Comparison of ENCODE assay signal across 31 mouse cellular contexts in genomic region chr17:16860771-16861170, GRCm38 (mm10).
"Had no signal": no experiment of that assay in that cellular context is flagged by ENCODE, and none has a peak within 500 bp of the region (broad histone marks: within the 10 kb centered on the region; RNA-seq: fewer than 3 reads in every experiment).

No protein-coding gene starts in this region.

- H3K9ac ChIP-seq: limb, embryonic 12.5 days; limb, embryonic 13.5 days; limb, embryonic 15.5 days; liver, embryonic 12.5 days; liver, embryonic 13.5 days; liver, embryonic 14.5 days; liver, embryonic 15.5 days; liver, postnatal 0 days; lung, embryonic 14.5 days; lung, embryonic 15.5 days; midbrain, embryonic 12.5 days; midbrain, embryonic 13.5 days; midbrain, embryonic 15.5 days; neural tube, embryonic 12.5 days had no signal

- H3K27ac ChIP-seq: limb, embryonic 10.5 days; limb, embryonic 12.5 days; limb, embryonic 13.5 days; limb, embryonic 15.5 days; liver, embryonic 12.5 days; liver, embryonic 13.5 days; liver, embryonic 14.5 days; liver, embryonic 15.5 days; lung, embryonic 15.5 days; macrophage; midbrain, embryonic 10.5 days; midbrain, embryonic 12.5 days; midbrain, embryonic 13.5 days; midbrain, embryonic 15.5 days; neural tube, embryonic 12.5 days had no signal

- DNase-seq: left cerebral cortex, postnatal 4 days; liver, embryonic 13.5 days; liver, postnatal 0 days; lung, adult 18-20 months; lung, adult 2 months; lung, embryonic 14.5 days; lung, postnatal 10 days; lung, postnatal 14 days; lung, postnatal 36 days; lung, postnatal 4 days; midbrain, embryonic 14.5 days had no signal

- ATAC-seq: liver, embryonic 12.5 days; liver, postnatal 0 days; lung, postnatal 0 days; midbrain, embryonic 13.5 days; midbrain, embryonic 15.5 days; midbrain, embryonic 16.5 days had no signal

- H3K9me3 ChIP-seq: limb, embryonic 10.5 days; limb, embryonic 12.5 days; limb, embryonic 13.5 days; limb, embryonic 15.5 days; liver, embryonic 12.5 days; liver, embryonic 13.5 days; liver, embryonic 15.5 days; lung, embryonic 15.5 days; megakaryocyte, embryonic 14.5 days; midbrain, embryonic 10.5 days; midbrain, embryonic 12.5 days; midbrain, embryonic 13.5 days; midbrain, embryonic 15.5 days; neural tube, embryonic 12.5 days had no signal

- H3K4me3 ChIP-seq: limb, embryonic 10.5 days; limb, embryonic 12.5 days; limb, embryonic 13.5 days; limb, embryonic 15.5 days; liver, embryonic 12.5 days; liver, embryonic 13.5 days; liver, embryonic 15.5 days; lung, embryonic 15.5 days; megakaryocyte, embryonic 14.5 days; midbrain, embryonic 10.5 days; midbrain, embryonic 12.5 days; midbrain, embryonic 13.5 days; midbrain, embryonic 15.5 days; myocyte; neural tube, embryonic 12.5 days had no signal

- H3K4me1 ChIP-seq: limb, embryonic 10.5 days; limb, embryonic 12.5 days; limb, embryonic 13.5 days; limb, embryonic 15.5 days; liver, embryonic 12.5 days; liver, embryonic 13.5 days; liver, embryonic 15.5 days; lung, embryonic 15.5 days; megakaryocyte, embryonic 14.5 days; midbrain, embryonic 10.5 days; midbrain, embryonic 12.5 days; midbrain, embryonic 13.5 days; midbrain, embryonic 15.5 days; neural tube, embryonic 12.5 days had no signal

- H3K4me2 ChIP-seq: limb, embryonic 12.5 days; limb, embryonic 13.5 days; limb, embryonic 15.5 days; liver, embryonic 11.5 days; liver, embryonic 12.5 days; liver, embryonic 13.5 days; liver, embryonic 15.5 days; lung, embryonic 14.5 days; lung, embryonic 15.5 days; midbrain, embryonic 11.5 days; midbrain, embryonic 12.5 days; midbrain, embryonic 13.5 days; midbrain, embryonic 15.5 days; neural tube, embryonic 12.5 days had no signal

- H3K36me3 ChIP-seq: limb, embryonic 10.5 days; limb, embryonic 12.5 days; limb, embryonic 13.5 days; limb, embryonic 15.5 days; liver, embryonic 12.5 days; liver, embryonic 13.5 days; liver, embryonic 15.5 days; lung, embryonic 15.5 days; midbrain, embryonic 10.5 days; midbrain, embryonic 12.5 days; midbrain, embryonic 13.5 days; midbrain, embryonic 15.5 days; neural tube, embryonic 12.5 days had no signal

- H3K27me3 ChIP-seq: limb, embryonic 12.5 days; limb, embryonic 13.5 days; limb, embryonic 15.5 days; liver, embryonic 12.5 days; liver, embryonic 13.5 days; liver, embryonic 15.5 days; lung, embryonic 15.5 days; megakaryocyte, embryonic 14.5 days; midbrain, embryonic 12.5 days; midbrain, embryonic 13.5 days; midbrain, embryonic 15.5 days; neural tube, embryonic 12.5 days had no signal
